Mouse (Mus musculus) lung, embryonic 16.5 days (tissue): ENCODE results near the gene Nod1. TPM values are rescaled to one million over a fixed set of nuclear protein-coding genes. Genes with fewer than 3 reads are reported as not detected.
A peak's percentile ranks its signal among the peaks of the same experiment; 100 is the strongest.

Experiments
- ATAC-seq: fragments of 200-750 bp; cut with Nextera tagmentation; 2 replicates; pipeline ENCODE4 v1.8.0; 2017; ENCODE audit warnings: low read depth, mild to moderate bottlenecking, moderate library complexity
- H3K27ac ChIP-seq: fragments of 300-500 bp; sonication (generic); 2 replicates; pipeline ENCODE4 v1.5.1; 2014; ENCODE audit warnings: mild to moderate bottlenecking, control low read depth, low read length
- H3K27me3 ChIP-seq: fragments of 300-500 bp; sonication (generic); 2 replicates; pipeline ENCODE4 v1.6.1; 2014; ENCODE audit warnings: low read depth, low read length, mixed read lengths; ENCODE audit not compliant: control insufficient read depth, insufficient read depth
- H3K36me3 ChIP-seq: fragments of 300-500 bp; sonication (generic); 2 replicates; pipeline ENCODE4 v1.6.1; 2014; ENCODE audit warnings: low read length; ENCODE audit not compliant: control insufficient read depth, insufficient read depth
- H3K4me1 ChIP-seq: fragments of 300-500 bp; sonication (generic); replicated peaks from 2 replicates; pipeline ENCODE4 v1.6.1; 2014; ENCODE audit warnings: low read length, mixed read lengths; ENCODE audit not compliant: control insufficient read depth, insufficient read depth
- H3K4me2 ChIP-seq: fragments of 300-500 bp; sonication (generic); 2 replicates; pipeline ENCODE4 v1.6.1; 2014; ENCODE audit warnings: low read depth, low read length, control low read depth
- H3K4me3 ChIP-seq: fragments of 300-500 bp; sonication (generic); 2 replicates; pipeline ENCODE4 v1.5.1; 2014; ENCODE audit warnings: mild to moderate bottlenecking, low read length, control low read depth
- H3K9ac ChIP-seq: fragments of 300-500 bp; sonication (generic); 2 replicates; pipeline ENCODE4 v1.6.1; 2014; ENCODE audit warnings: low read length, control low read depth
- H3K9me3 ChIP-seq: fragments of 300-500 bp; sonication (generic); 2 replicates; pipeline ENCODE4 v1.6.1; 2016; ENCODE audit warnings: low read length; ENCODE audit not compliant: control insufficient read depth
- WGBS: fragments of 180-500 bp; shearing (Covaris S2); extraction: QIAGEN DNeasy Blood & Tissue Kit; methylation state at CpG from one replicate; pipeline ENCODE4 v1.1.7; 2014; 5-methylcytosine and 5-hydroxymethylcytosine counted together
- polyA plus RNA-seq: library from polyadenylated mRNA; unstranded; fragments of >200 nt; fragmentation: Nextera tagmentation; extraction: Ambion mirVana; gene quantifications from 2 replicates; pipeline ENCODE4 v1.2.1, GENCODE M21; 2015

The Nod1 gene
- polyA plus RNA-seq, 1 experiment from 2014 or later: 9.5 TPM

- Histone ChIP-seq H3K4me2 (no peak overlapping the region), H3K4me1 (peaks cover 5% of the 10 kb centered on the region), H3K36me3 (no peaks in the 10 kb centered on the region), H3K27ac (no peak overlapping the region), H3K27me3 (no peaks in the 10 kb centered on the region), H3K4me3 (no peak overlapping the region), H3K9me3 (no peaks in the 10 kb centered on the region), H3K9ac (no peak overlapping the region)
- WGBS: 87% methylated on average over 3 of the region's 3 CpGs
- no peak for ATAC-seq
Measured at GRCm38 (mm10) chr6:54952542-54952941, 19.9 kb downstream of the Nod1 start.

DNA sequence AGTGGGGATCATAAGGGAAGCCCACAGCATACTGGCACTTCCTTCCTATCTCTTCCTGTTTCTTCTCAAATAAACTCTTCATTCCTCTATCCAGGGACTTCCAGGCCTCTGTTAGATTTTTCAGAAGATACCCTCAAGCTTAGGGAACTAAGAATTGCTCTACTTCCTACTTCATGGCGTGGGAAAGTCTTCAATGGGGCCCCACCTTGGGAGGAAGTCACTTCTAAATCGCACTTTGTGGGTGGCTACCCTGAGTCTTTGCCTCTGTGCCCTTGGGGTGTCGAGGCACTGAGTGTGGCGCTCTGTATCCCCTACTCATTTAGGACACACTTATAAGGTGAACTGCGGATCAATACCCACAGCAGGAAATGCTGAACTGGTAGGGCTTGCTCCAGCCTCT lies 23.7 kb downstream of the Nod1 start:
- no peak overlapping the region for H3K4me3 ChIP-seq
- no peak overlapping the region for H3K9ac ChIP-seq
- WGBS: 70% methylated on average over 5 of the region's 5 CpGs
- H3K4me2 ChIP-seq: no peak overlapping the region
- H3K27me3 ChIP-seq: no peaks in the 10 kb centered on the region
- peaks cover 3% of the 10 kb centered on the region for H3K4me1 ChIP-seq
- no peak for ATAC-seq
- no peaks in the 10 kb centered on the region for H3K9me3 ChIP-seq
- H3K27ac ChIP-seq: no peak overlapping the region
- H3K36me3 ChIP-seq: no peaks in the 10 kb centered on the region

DNA sequence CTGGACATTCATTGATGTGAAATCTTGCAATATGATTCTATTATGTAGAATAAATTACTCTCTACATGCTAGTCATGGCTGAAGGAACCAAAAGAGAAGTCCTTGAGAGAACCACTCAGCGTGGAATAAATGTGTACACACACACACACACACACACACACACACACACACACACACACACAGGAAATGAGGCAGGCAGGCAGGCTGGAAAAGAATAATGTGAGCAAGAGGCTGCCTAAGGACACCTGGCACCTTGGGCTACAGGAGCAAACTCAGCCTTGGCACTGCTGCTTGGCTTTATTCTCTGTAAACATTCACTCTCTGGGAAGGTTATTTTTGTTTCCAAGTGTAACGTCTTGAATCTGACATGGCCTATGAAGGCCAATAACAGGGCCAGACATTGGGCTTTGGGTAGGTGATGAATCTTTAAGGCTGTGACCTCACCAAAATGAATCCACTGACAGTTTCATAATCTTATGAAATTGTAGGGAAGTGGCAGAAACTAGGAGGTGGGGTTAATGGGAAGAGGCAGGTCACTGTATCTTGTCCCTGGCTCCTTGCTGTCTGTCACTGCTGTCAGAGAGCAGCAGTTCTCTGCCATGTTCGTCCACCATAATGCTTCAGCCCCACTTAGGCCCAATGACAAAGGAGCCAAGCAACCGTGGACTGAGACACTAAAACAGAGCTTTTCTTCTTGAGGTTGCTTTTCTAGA lies 26.0 kb downstream of the Nod1 start:
- WGBS: 49% methylated on average over 4 of the region's 4 CpGs
- Histone ChIP-seq H3K9ac (no peak overlapping the region), H3K4me3 (no peak overlapping the region), H3K27me3 (no peaks in the 10 kb centered on the region; the same call in 1 of the 2 replicates), H3K4me1 (peaks cover 3% of the 10 kb centered on the region), H3K9me3 (no peaks in the 10 kb centered on the region), H3K36me3 (no peaks in the 10 kb centered on the region), H3K4me2 (no peak overlapping the region), H3K27ac (no peak overlapping the region)
- ATAC-seq: no peak

GRCm38 (mm10) chr6:54944551-54944950 lies 27.9 kb downstream of the Nod1 start:
- no peaks in the 10 kb centered on the region; the same call in 1 of the 2 replicates for H3K27me3 ChIP-seq
- no peak for ATAC-seq
- WGBS: 70% methylated on average over 16 of the region's 16 CpGs
- no peak overlapping the region for H3K9ac ChIP-seq
- no peak overlapping the region for H3K27ac ChIP-seq
- H3K4me1 ChIP-seq: peaks cover 7% of the 10 kb centered on the region
- no peaks in the 10 kb centered on the region for H3K36me3 ChIP-seq
- H3K4me3 ChIP-seq: no peak overlapping the region
- no peaks in the 10 kb centered on the region for H3K9me3 ChIP-seq
- no peak overlapping the region for H3K4me2 ChIP-seq

GRCm38 (mm10) chr6:54943753-54944152 lies 28.7 kb downstream of the Nod1 start:
- H3K4me3 ChIP-seq: no peak overlapping the region
- peak overlapping the region; percentile 8; the same call in 1 of the 2 replicates for H3K4me2 ChIP-seq
- no peaks in the 10 kb centered on the region for H3K9me3 ChIP-seq
- no peak for ATAC-seq
- H3K4me1 ChIP-seq: peaks cover 9% of the 10 kb centered on the region
- no peak overlapping the region for H3K27ac ChIP-seq
- H3K27me3 ChIP-seq: no peaks in the 10 kb centered on the region; the same call in 1 of the 2 replicates
- 44% methylated on average over 24 of the region's 24 CpGs for WGBS
- no peak overlapping the region for H3K9ac ChIP-seq
- no peaks in the 10 kb centered on the region for H3K36me3 ChIP-seq

- H3K4me3 ChIP-seq: no peak overlapping the region
- no peak overlapping the region for H3K27ac ChIP-seq
- H3K4me2 ChIP-seq: no peak overlapping the region; the same call in 1 of the 2 replicates
- WGBS: 59% methylated on average over 16 of the region's 16 CpGs
- H3K36me3 ChIP-seq: no peaks in the 10 kb centered on the region
- H3K9me3 ChIP-seq: no peaks in the 10 kb centered on the region
- no peaks in the 10 kb centered on the region; the same call in 1 of the 2 replicates for H3K27me3 ChIP-seq
- no peak overlapping the region for H3K9ac ChIP-seq
- H3K4me1 ChIP-seq: peaks cover 9% of the 10 kb centered on the region
- ATAC-seq: no peak
Measured at GRCm38 (mm10) chr6:54943292-54943691, 29.1 kb downstream of the Nod1 start.

GRCm38 (mm10) chr6:54941149-54941548 lies 31.3 kb downstream of the Nod1 start:
- no peak overlapping the region for H3K4me3 ChIP-seq
- H3K9me3 ChIP-seq: no peaks in the 10 kb centered on the region
- no peak for ATAC-seq
- no peak overlapping the region for H3K27ac ChIP-seq
- H3K4me1 ChIP-seq: peaks cover 9% of the 10 kb centered on the region
- H3K4me2 ChIP-seq: no peak overlapping the region
- H3K27me3 ChIP-seq: no peaks in the 10 kb centered on the region; the same call in 1 of the 2 replicates
- H3K36me3 ChIP-seq: peaks cover 2% of the 10 kb centered on the region; the same call in 1 of the 2 replicates
- 93% methylated on average over 6 of the region's 6 CpGs for WGBS
- H3K9ac ChIP-seq: no peak overlapping the region

- Histone ChIP-seq H3K4me2 (no peak overlapping the region), H3K27me3 (no peaks in the 10 kb centered on the region; the same call in 1 of the 2 replicates), H3K36me3 (peaks cover 2% of the 10 kb centered on the region; the same call in 1 of the 2 replicates), H3K9me3 (no peaks in the 10 kb centered on the region), H3K27ac (no peak overlapping the region), H3K4me3 (no peak overlapping the region), H3K4me1 (peaks cover 9% of the 10 kb centered on the region), H3K9ac (no peak overlapping the region)
- ATAC-seq: no peak
- WGBS: 63% methylated on average over 7 of the region's 7 CpGs
Measured at GRCm38 (mm10) chr6:54940126-54940525, 32.3 kb downstream of the Nod1 start.

DNA sequence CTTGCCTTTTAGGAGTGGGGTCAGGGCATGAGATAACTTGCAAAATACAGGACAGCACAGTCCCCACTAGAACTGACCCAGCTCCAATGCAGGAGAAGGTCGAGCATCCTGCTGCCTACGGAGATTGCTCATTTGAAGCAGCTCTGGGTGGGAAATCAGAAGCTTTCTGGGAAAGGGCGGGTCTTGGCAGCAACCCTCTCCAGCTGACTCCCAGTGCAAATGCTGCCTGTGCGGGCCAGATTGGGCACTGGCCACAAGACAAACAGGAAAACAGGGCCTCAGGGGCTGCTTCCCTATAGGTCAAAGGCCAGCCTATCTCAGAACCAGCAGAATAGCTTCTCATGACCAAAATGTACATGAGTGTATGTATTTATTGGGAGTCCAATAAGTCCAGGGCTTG lies 32.8 kb downstream of the Nod1 start:
- H3K4me2 ChIP-seq: no peak overlapping the region
- peak; percentile 63 for ATAC-seq
- H3K27me3 ChIP-seq: no peaks in the 10 kb centered on the region; the same call in 1 of the 2 replicates
- peaks cover 2% of the 10 kb centered on the region; the same call in 1 of the 2 replicates for H3K36me3 ChIP-seq
- H3K4me1 ChIP-seq: peaks cover 9% of the 10 kb centered on the region
- WGBS: 43% methylated on average over 4 of the region's 4 CpGs
- no peaks in the 10 kb centered on the region for H3K9me3 ChIP-seq
- H3K9ac ChIP-seq: no peak overlapping the region
- no peak overlapping the region for H3K27ac ChIP-seq
- H3K4me3 ChIP-seq: no peak overlapping the region
